Mouse (Mus musculus): ENCODE results near the gene Cyp11a1.

DNA sequence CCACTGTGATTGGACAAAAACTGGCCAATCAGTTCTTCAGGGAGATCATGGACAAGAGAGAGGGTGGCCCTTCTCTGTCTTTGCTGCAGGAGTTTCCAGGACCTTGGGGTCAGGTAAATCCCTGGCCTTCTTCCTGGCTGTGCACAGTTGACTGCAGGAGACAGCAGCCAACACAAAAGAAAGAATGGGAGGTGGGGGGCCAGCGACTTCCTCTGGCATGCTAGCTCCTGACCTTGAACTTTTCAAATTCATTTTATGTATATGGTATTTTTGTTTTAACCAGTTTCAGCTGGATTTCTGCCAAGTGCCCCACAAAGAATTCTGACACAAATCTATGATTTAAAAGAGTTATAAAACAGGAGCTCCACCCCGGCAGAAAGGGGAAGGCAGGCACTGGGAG lies 2.9 kb upstream of the Cyp11a1 start:
- TF ChIP-seq POLR2A (IDR thresholded peaks at IDR 0.05; ENCODE audit: borderline replicate concordance, control insufficient read depth, low read depth, low read length) (no peak), CTCF (IDR thresholded peaks at IDR 0.05; ENCODE audit: control insufficient read depth, insufficient read depth, low read length) (no peak)
